Mouse (Mus musculus) large intestine, adult 2 months (tissue): Measurements from ENCODE around the gene Isca1. TPM values are rescaled to one million over a fixed set of nuclear protein-coding genes. Genes with fewer than 3 reads are reported as not detected.
"Not testable (repeated sequence)": the region's sequence is repeated elsewhere in the genome, so short reads cannot be mapped to it uniquely, and the experiment has no call there.

Experiments
- DNase-seq: peaks from one replicate; pipeline ENCODE4 v3.0.0-alpha.2; 2012; ENCODE audit warnings: low read depth, low spot score
- WGBS: fragments of 180-500 bp; shearing (Covaris S2); methylation state at CpG from one replicate; pipeline ENCODE4 v1.1.7; 2018; 5-methylcytosine and 5-hydroxymethylcytosine counted together
- polyA plus RNA-seq: library from polyadenylated mRNA; depleted of rRNA; stranded (reverse); fragments of >200 nt; gene quantifications from 2 replicates; pipeline ENCODE4 v1.2.3, GENCODE M21; 2012

Isca1 gene
- polyA plus RNA-seq, 1 experiment = 76.0 TPM

DNA sequence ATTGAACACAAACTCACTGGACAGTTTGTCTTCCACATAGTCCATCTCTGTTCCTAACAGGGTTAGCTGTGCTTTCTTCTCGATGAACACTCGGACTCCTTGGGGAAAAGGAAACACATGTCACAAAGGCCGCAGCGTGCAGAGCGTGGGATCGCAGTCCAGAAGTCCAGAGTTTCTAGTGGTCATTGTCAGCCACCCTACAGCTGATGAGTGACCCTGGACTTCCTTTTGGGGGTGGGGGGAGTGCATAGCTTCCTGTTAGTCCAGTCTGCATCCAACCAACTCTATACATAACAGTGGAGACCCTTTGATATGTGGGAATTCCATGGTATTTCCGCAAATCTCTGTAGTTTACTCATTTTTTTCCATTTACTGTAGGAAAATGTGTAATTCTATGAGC, 12.7 kb downstream of the Isca1 start:
- no peak for DNase-seq
- WGBS = 92% methylated on average over 7 of the region's 7 CpGs

DNA sequence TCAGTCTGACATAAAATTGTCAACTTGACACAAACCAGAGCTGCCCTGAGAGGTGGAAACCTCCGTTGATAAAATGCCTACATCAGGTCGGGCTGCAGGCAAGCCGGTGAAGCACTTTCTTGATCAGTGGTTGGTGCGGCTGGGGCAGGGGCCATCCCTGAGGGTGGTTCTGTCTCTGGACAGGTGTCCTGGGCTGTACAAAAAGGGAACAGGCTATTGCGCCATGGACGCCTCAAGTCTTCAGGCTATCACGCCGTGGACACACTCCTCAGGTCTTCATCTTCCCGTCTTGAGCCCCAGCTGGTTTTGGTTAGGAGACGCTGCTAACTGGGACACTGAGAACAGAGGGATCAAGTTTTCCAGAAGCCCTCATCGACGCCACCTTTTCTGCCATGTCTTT, 19.3 kb downstream of the Isca1 start:
- no peak for DNase-seq
- WGBS = 74% methylated on average over 12 of the region's 12 CpGs

- WGBS = 73% methylated on average over 9 of the region's 9 CpGs
- DNase-seq = no peak
These were observed 22.9 kb downstream of the Isca1 start, which contains the start of gene 1700014D04Rik for GRCm38 (mm10) chr13:59746711-59747110. 1700014D04Rik (minus strand) TSS chr13:59746752.

DNA sequence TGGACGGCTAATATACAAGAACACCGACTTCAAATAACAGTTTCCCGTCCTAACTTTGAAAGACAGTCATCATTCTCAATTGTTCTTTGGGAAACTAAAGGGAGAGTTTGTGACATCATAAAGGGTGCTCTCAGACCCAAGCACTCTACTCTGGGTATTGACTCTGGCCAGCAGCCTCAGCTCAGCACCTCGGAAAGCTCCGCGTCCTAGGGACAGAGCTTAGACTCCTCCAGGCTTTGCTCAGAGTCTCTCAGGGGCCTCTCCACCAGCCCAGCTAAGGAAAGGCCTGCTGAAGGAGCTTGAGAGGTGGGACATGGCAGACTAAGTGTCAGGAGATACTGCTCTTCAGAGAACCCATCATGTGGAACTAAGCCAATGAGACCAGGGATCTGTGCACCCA, 23.4 kb downstream of the Isca1 start:
- 76% methylated on average over 6 of the region's 6 CpGs for WGBS
- DNase-seq = no peak

- WGBS = 75% methylated on average over 6 of the region's 6 CpGs
- no peak for DNase-seq
These were observed 24.1 kb downstream of the Isca1 start for GRCm38 (mm10) chr13:59745462-59745861.

DNA sequence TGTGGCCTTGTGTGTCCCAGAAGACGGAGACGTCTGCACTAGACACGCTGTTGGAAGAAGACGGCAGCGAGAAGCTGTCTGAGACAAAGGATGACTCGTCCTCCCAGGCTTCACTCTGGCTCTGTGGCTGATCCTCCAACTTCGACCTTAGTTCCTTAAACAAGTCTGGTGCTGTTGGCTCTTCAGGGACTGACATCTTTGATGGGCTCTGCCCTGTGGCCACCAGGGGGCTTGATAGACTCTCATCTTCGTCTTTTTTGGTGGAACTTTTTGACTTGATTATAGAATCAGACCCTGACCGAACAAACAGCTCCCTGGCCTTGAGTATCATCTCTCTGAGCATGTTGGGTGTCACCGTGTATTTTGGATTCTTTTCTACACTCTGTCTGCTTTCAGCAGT, 27.9 kb downstream of the Isca1 start:
- WGBS = 66% methylated on average over 10 of the region's 10 CpGs
- no peak for DNase-seq

- DNase-seq = no peak
- WGBS = 76% methylated on average over 11 of the region's 11 CpGs
These were observed 28.5 kb downstream of the Isca1 start for GRCm38 (mm10) chr13:59741096-59741495.

- no peak for DNase-seq
- WGBS = 79% methylated on average over 4 of the region's 4 CpGs
These were observed 30.2 kb downstream of the Isca1 start for GRCm38 (mm10) chr13:59739397-59739796.

DNA sequence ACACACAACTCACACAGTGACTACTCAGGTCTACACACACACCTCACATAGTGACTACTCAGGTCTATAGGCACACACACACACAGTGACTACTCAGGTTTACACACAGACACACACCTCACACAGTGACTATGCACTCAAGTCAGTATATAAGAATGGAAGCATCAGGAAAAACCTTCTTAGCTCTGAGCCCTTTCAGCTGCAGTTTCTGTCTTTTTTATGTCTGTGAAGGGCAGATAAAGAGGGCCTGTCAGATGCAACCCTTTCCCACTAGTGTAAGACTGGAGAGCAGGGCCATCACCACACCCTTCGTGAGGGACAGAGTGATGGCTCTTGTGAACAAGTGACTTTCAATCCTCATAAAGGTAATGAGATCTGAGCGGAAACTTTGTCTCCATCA, 31.2 kb downstream of the Isca1 start:
- DNase-seq = no peak
- 90% methylated on average over 2 of the region's 2 CpGs for WGBS

- no peak for DNase-seq
- 21% methylated on average over 3 of the region's 3 CpGs for WGBS
These were observed 34.4 kb downstream of the Isca1 start for GRCm38 (mm10) chr13:59735190-59735589.

DNA sequence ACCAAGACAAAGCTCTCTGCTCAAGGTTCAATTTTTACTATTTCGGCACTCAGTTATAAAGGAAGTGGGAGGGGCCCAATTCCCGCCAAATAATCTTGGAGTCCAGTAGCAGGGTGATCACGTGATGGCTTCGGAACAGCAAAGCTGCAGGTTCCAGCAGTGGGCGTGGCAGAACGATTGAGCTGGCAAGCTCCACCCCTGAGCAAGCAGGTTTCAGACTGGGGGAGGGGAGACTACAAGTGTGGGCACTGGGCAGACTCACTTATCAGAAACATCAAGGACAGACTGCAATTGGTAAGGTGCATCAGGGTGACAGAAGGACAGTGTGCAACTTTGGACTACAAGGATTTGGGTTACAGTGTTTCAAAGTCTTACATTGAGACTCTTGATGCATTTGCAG, 35.3 kb downstream of the Isca1 start:
- WGBS = 14% methylated on average over 6 of the region's 6 CpGs
- DNase-seq = not testable (repeated sequence)

GRCm38 (mm10) chr13:59733936-59734335, 35.7 kb downstream of the Isca1 start:
- 30% methylated on average over 4 of the region's 4 CpGs for WGBS

DNA sequence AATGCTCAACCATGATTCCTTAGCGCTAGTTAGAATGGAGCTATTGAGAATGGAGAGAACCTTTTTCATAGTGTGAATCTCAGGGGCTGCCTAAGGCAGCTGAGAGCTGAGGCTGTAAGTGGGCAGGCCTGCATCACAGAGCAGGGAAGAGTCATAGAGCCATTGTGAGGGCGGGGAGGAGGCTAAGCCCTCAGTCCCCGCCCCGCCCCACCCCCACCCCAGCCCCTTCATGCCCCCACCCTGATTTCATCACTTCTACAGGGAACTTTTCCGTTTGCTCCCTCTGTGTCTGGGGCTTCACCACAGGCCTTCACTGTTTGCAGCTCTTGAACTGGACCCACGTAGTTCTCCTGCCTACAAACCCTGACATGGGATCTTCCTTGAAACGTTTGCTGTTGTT, 38.0 kb downstream of the Isca1 start, which contains the start of gene Spata31d1d:
TSS of gene Spata31d1d (minus strand) at position 101 of the 400 bp plus-strand sequence.
- WGBS = 54% methylated on average over 7 of the region's 7 CpGs

More at GRCm38 (mm10) chr13:59733936-59734335, 35.7 kb downstream of the Isca1 start:
- no peak for DNase-seq

GRCm38 (mm10) chr13:59728378-59729093, 41.1 kb downstream of the Isca1 start:
- DNase-seq = peak; percentile 67
- WGBS = 12% methylated on average over 7 of the region's 7 CpGs

More for the DNA sequence above, 38.0 kb downstream of the Isca1 start, which contains the start of gene Spata31d1d:
- no peak for DNase-seq

DNA sequence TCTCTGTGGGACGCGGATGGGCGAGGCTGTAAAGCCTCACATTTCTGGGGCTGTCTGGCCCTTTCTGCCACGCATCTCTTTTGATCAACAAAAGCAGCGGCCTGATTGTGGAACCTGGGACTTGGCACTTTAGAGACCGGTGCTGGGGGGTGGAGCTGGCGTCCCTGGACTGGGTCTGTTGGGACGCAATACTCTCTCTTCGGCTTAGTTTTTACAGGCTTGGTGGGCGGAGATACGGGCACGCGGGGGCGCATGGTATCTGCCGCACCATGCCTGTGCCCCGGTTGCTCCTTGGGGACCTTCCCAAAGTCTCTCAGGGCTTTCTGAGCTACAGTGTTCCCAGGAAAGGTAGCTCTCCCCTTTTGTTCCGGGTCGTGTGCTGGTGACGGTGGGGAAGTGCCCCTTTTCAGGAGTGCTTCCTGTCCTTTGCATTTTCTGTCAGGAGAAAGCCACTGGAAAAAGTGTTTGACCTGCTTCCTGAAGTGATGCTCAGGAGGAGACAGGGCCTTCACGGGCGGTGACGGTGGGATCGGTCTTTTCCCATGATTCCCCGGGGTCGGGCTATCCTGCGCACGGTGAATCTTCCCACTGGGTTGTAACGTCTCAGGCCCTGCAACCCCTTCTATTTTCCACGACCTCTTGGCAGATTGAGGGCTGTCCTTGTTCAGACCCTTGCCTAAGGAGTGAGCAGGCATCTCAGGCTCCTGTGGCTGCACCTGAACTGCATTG, 43.3 kb downstream of the Isca1 start:
- WGBS = 47% methylated on average over 29 of the region's 29 CpGs
- DNase-seq = no peak

GRCm38 (mm10) chr13:59722089-59722488, 47.5 kb downstream of the Isca1 start:
- not testable (repeated sequence) for DNase-seq
- WGBS = 79% methylated on average over 1 of the region's 1 CpGs

- DNase-seq = no peak
- 79% methylated on average over 1 of the region's 1 CpGs for WGBS
These were observed 50.1 kb downstream of the Isca1 start for GRCm38 (mm10) chr13:59719475-59719874.

DNA sequence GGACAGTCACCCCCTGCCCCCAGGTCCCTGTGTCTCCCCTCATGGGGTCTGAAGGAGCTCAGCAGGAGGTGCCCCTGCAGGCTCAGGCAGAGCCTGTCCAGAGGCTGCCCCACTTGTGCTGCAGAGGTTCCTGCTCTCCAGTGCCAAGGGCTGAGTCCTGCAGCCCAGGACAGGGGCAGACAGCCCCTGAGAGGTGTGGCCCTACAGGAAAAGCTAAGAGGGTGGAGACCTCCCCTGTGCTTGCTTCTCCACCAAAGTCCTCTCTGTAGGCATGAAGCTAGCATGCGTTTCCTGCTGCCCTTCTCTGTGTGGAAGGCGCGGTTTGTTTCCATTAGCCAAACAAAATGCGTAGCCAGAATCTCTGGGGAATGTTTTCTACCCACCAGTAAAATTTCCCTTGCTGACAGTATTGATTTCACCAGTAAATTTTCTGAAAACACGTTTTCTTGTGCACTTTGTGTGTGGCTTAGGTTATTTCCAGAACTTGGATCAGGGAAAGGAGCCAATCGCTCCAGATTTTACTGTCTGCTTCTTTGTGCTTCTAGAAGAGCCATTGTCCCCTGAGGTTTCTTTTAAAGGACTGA, 50.7 kb downstream of the Isca1 start:
- peak; percentile 10 for DNase-seq
- WGBS = 19% methylated on average over 6 of the region's 6 CpGs

DNA sequence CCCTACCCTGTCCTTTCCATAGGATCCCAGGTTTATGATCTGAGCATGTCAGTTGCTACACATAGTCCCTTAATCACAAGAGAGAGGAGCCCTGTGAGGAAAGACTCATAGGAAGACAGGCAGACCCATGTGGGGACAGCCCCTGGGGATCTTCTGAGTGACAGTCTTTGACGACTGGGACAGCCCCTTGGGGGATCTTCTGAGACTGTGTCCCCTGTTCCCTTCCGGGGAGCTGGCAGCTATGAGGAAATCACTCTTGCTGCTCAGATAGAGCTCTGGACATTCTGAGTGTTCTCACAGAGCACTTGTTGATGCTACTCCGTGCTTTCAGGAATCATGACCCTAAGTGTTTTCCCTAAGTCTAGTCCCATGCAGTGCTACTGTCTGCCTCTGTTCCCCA, 55.9 kb downstream of the Isca1 start:
- 56% methylated on average over 3 of the region's 3 CpGs for WGBS
- DNase-seq = no peak

GRCm38 (mm10) chr13:59711984-59712383, 57.6 kb downstream of the Isca1 start, which contains the start of gene Spata31d1b:
Spata31d1b (plus strand) TSS chr13:59712284.
- 60% methylated on average over 3 of the region's 3 CpGs for WGBS
- not testable (repeated sequence) for DNase-seq
